Mouse (Mus musculus) forebrain, embryonic 12.5 days (tissue): ENCODE results near the gene Oxct2a. TPM values are rescaled to one million over a fixed set of nuclear protein-coding genes. Genes with fewer than 3 reads are reported as not detected.

Experiments
- ATAC-seq: fragments of 200-750 bp; cut with Nextera tagmentation; 2 replicates; pipeline ENCODE4 v1.8.0; 2017; ENCODE audit warnings: moderate TSS enrichment; ENCODE audit not compliant: low FRiP score
- H3K27ac ChIP-seq: fragments of 300-500 bp; sonication (generic); 2 replicates; pipeline ENCODE4 v1.5.1; 2016; ENCODE audit warnings: mild to moderate bottlenecking
- H3K27me3 ChIP-seq: fragments of 300-500 bp; sonication (generic); 2 replicates; pipeline ENCODE4 v1.6.1; 2016; ENCODE audit warnings: mild to moderate bottlenecking
- H3K36me3 ChIP-seq: fragments of 300-500 bp; sonication (generic); replicated peaks from 2 replicates; pipeline ENCODE4 v1.6.1; 2016; ENCODE audit warnings: mild to moderate bottlenecking
- H3K4me1 ChIP-seq: fragments of 300-500 bp; sonication (generic); 2 replicates; pipeline ENCODE4 v1.6.1; 2016
- H3K4me2 ChIP-seq: fragments of 300-500 bp; sonication (generic); 2 replicates; pipeline ENCODE4 v1.6.1; 2016; ENCODE audit warnings: mild to moderate bottlenecking, moderate library complexity
- H3K4me3 ChIP-seq: fragments of 300-500 bp; sonication (generic); replicated peaks from 2 replicates; pipeline ENCODE4 v1.5.1; 2016; ENCODE audit warnings: mild to moderate bottlenecking
- H3K9ac ChIP-seq: fragments of 300-500 bp; sonication (generic); 2 replicates; pipeline ENCODE4 v1.6.1; 2016; ENCODE audit warnings: mild to moderate bottlenecking
- H3K9me3 ChIP-seq: fragments of 300-500 bp; sonication (generic); 2 replicates; pipeline ENCODE4 v1.6.1; 2016
- WGBS: fragments of 180-500 bp; shearing (Covaris S2); methylation state at CpG from one replicate; pipeline ENCODE4 v1.1.7; 2016; 5-methylcytosine and 5-hydroxymethylcytosine counted together
- polyA plus RNA-seq: library from polyadenylated mRNA; unstranded; fragments of >200 nt; fragmentation: Nextera tagmentation; extraction: Ambion mirVana; gene quantifications from 2 replicates; pipeline ENCODE4 v1.2.1, GENCODE M21; 2016

Oxct2a gene
- not detected in 2 replicates for polyA plus RNA-seq

- peaks cover 41% of the 10 kb centered on the region for H3K27me3 ChIP-seq
- peaks cover 3% of the 10 kb centered on the region; the same call in 1 of the 2 replicates for H3K4me1 ChIP-seq
- H3K9me3 ChIP-seq = no peaks in the 10 kb centered on the region
- peak within 1 kb of the TSS; percentile 40 for H3K4me2 ChIP-seq
- H3K4me3 ChIP-seq = peak within 1 kb of the TSS; percentile 19
- H3K36me3 ChIP-seq = no peaks in the 10 kb centered on the region
- no peak within 1 kb of the TSS for H3K9ac ChIP-seq
- H3K27ac ChIP-seq = no peak within 1 kb of the TSS
- WGBS = 15% methylated on average over 13 of the region's 13 CpGs
- no peak for ATAC-seq
These were observed at the start of gene Oxct2a for GRCm38 (mm10) chr4:123323534-123323933. Oxct2a (minus strand) TSS chr4:123323634.

GRCm38 (mm10) chr4:123363555-123363954, 40.1 kb upstream of the Oxct2a start:
- no peaks in the 10 kb centered on the region for H3K9me3 ChIP-seq
- no peak overlapping the region for H3K4me2 ChIP-seq
- H3K36me3 ChIP-seq = peaks cover 86% of the 10 kb centered on the region
- no peaks in the 10 kb centered on the region for H3K4me1 ChIP-seq
- no peak for ATAC-seq
- no peak overlapping the region for H3K9ac ChIP-seq
- no peaks in the 10 kb centered on the region for H3K27me3 ChIP-seq
- no peak overlapping the region for H3K27ac ChIP-seq
- WGBS = 98% methylated on average over 4 of the region's 4 CpGs
- H3K4me3 ChIP-seq = no peak overlapping the region

- no peaks in the 10 kb centered on the region for H3K9me3 ChIP-seq
- H3K9ac ChIP-seq = no peak overlapping the region
- no peak overlapping the region for H3K27ac ChIP-seq
- no peak for ATAC-seq
- no peaks in the 10 kb centered on the region for H3K4me1 ChIP-seq
- 96% methylated on average over 12 of the region's 12 CpGs for WGBS
- H3K4me3 ChIP-seq = no peak overlapping the region
- H3K27me3 ChIP-seq = no peaks in the 10 kb centered on the region
- H3K36me3 ChIP-seq = peaks cover 82% of the 10 kb centered on the region
- H3K4me2 ChIP-seq = no peak overlapping the region
These were observed 37.3 kb upstream of the Oxct2a start for GRCm38 (mm10) chr4:123360771-123361170.

- Histone ChIP-seq H3K4me3 (no peak overlapping the region), H3K4me1 (no peaks in the 10 kb centered on the region), H3K9me3 (no peaks in the 10 kb centered on the region), H3K27me3 (no peaks in the 10 kb centered on the region), H3K4me2 (no peak overlapping the region), H3K27ac (no peak overlapping the region), H3K9ac (no peak overlapping the region), H3K36me3 (peaks cover 83% of the 10 kb centered on the region)
- 91% methylated on average over 7 of the region's 7 CpGs for WGBS
- ATAC-seq = no peak
These were observed 35.2 kb upstream of the Oxct2a start for GRCm38 (mm10) chr4:123358613-123359012.

GRCm38 (mm10) chr4:123355941-123356340, 32.5 kb upstream of the Oxct2a start:
- H3K4me2 ChIP-seq = no peak overlapping the region
- H3K27me3 ChIP-seq = no peaks in the 10 kb centered on the region
- no peak overlapping the region for H3K9ac ChIP-seq
- H3K27ac ChIP-seq = no peak overlapping the region
- no peak overlapping the region for H3K4me3 ChIP-seq
- no peaks in the 10 kb centered on the region for H3K9me3 ChIP-seq
- 91% methylated on average over 8 of the region's 8 CpGs for WGBS
- peaks cover 82% of the 10 kb centered on the region for H3K36me3 ChIP-seq
- no peaks in the 10 kb centered on the region for H3K4me1 ChIP-seq
- no peak for ATAC-seq

- Histone ChIP-seq H3K9ac (no peak overlapping the region), H3K9me3 (no peaks in the 10 kb centered on the region), H3K27me3 (no peaks in the 10 kb centered on the region), H3K4me2 (no peak overlapping the region), H3K27ac (no peak overlapping the region), H3K4me3 (no peak overlapping the region), H3K36me3 (peaks cover 86% of the 10 kb centered on the region), H3K4me1 (no peaks in the 10 kb centered on the region)
- no peak for ATAC-seq
- WGBS = 92% methylated on average over 10 of the region's 10 CpGs
These were observed 29.9 kb upstream of the Oxct2a start for GRCm38 (mm10) chr4:123353271-123353877.

- peak overlapping the region; percentile 55 for H3K4me3 ChIP-seq
- peak overlapping the region; percentile 49; the same call in 1 of the 2 replicates for H3K9ac ChIP-seq
- ATAC-seq = no peak
- H3K4me2 ChIP-seq = peak overlapping the region; percentile 93
- peaks cover 12% of the 10 kb centered on the region for H3K4me1 ChIP-seq
- 10% methylated on average over 6 of the region's 6 CpGs for WGBS
- H3K36me3 ChIP-seq = peaks cover 14% of the 10 kb centered on the region
- no peaks in the 10 kb centered on the region for H3K9me3 ChIP-seq
- H3K27ac ChIP-seq = no peak overlapping the region
- H3K27me3 ChIP-seq = peaks cover 47% of the 10 kb centered on the region
These were observed 20.0 kb upstream of the Oxct2a start for GRCm38 (mm10) chr4:123343471-123343789.

GRCm38 (mm10) chr4:123342642-123343470, 19.4 kb upstream of the Oxct2a start, which contains the start of gene Bmp8a:
Bmp8a (minus strand) TSS chr4:123343252.
- Histone ChIP-seq H3K4me1 (peaks cover 12% of the 10 kb centered on the region), H3K4me2 (peak within 1 kb of the TSS; percentile 93), H3K9me3 (no peaks in the 10 kb centered on the region), H3K27ac (no peak within 1 kb of the TSS), H3K27me3 (peaks cover 47% of the 10 kb centered on the region), H3K36me3 (peaks cover 8% of the 10 kb centered on the region), H3K4me3 (peak within 1 kb of the TSS; percentile 55), H3K9ac (peak within 1 kb of the TSS; percentile 49)
- under 1% methylated on average over 61 of the region's 65 CpGs for WGBS
- peak; percentile 92 for ATAC-seq

- peak overlapping the region; percentile 93 for H3K4me2 ChIP-seq
- no peak overlapping the region for H3K27ac ChIP-seq
- peaks cover 12% of the 10 kb centered on the region for H3K4me1 ChIP-seq
- peak; percentile 34 for ATAC-seq
- peaks cover 47% of the 10 kb centered on the region for H3K27me3 ChIP-seq
- H3K9ac ChIP-seq = peak overlapping the region; percentile 49
- no peaks in the 10 kb centered on the region for H3K9me3 ChIP-seq
- 3% methylated on average over 43 of the region's 43 CpGs for WGBS
- H3K36me3 ChIP-seq = 0 out of 2 replicates have a peak, but pooled peaks cover 1% of the 10 kb centered on the region
- peak overlapping the region; percentile 55 for H3K4me3 ChIP-seq
These were observed 18.7 kb upstream of the Oxct2a start for GRCm38 (mm10) chr4:123342091-123342641.

- ATAC-seq = no peak
- H3K27ac ChIP-seq = no peak overlapping the region
- H3K4me1 ChIP-seq = peaks cover 12% of the 10 kb centered on the region
- peaks cover 50% of the 10 kb centered on the region for H3K27me3 ChIP-seq
- no peak overlapping the region for H3K4me3 ChIP-seq
- H3K4me2 ChIP-seq = no peak overlapping the region
- no peaks in the 10 kb centered on the region for H3K36me3 ChIP-seq
- 65% methylated on average over 5 of the region's 5 CpGs for WGBS
- H3K9me3 ChIP-seq = no peaks in the 10 kb centered on the region
- no peak overlapping the region for H3K9ac ChIP-seq
These were observed 16.8 kb upstream of the Oxct2a start for GRCm38 (mm10) chr4:123340232-123340631.

- H3K4me3 ChIP-seq = no peak overlapping the region
- WGBS = 79% methylated on average over 4 of the region's 4 CpGs
- peaks cover 33% of the 10 kb centered on the region for H3K27me3 ChIP-seq
- ATAC-seq = no peak
- no peak overlapping the region for H3K9ac ChIP-seq
- H3K27ac ChIP-seq = no peak overlapping the region
- no peaks in the 10 kb centered on the region for H3K9me3 ChIP-seq
- H3K4me1 ChIP-seq = peaks cover 6% of the 10 kb centered on the region
- H3K4me2 ChIP-seq = no peak overlapping the region
- no peaks in the 10 kb centered on the region for H3K36me3 ChIP-seq
These were observed 14.3 kb upstream of the Oxct2a start for GRCm38 (mm10) chr4:123337693-123338092.

GRCm38 (mm10) chr4:123335796-123336585, 12.6 kb upstream of the Oxct2a start:
- Histone ChIP-seq H3K27ac (no peak overlapping the region), H3K9me3 (no peaks in the 10 kb centered on the region), H3K9ac (no peak overlapping the region), H3K4me1 (no peaks in the 10 kb centered on the region), H3K27me3 (peaks cover 16% of the 10 kb centered on the region), H3K4me2 (no peak overlapping the region), H3K4me3 (no peak overlapping the region), H3K36me3 (no peaks in the 10 kb centered on the region)
- WGBS = 72% methylated on average over 14 of the region's 14 CpGs
- ATAC-seq = no peak
